Mouse (Mus musculus) fibroblast of lung, adult 2 months (primary cell): Measurements from ENCODE around the gene Plk4.
"Not testable (repeated sequence)": the region's sequence is repeated elsewhere in the genome, so short reads cannot be mapped to it uniquely, and the experiment has no call there.

Source experiments
- DNase-seq: peaks from one replicate; pipeline ENCODE4 v3.0.0-alpha.2; 2011; ENCODE audit warnings: low read depth

Plk4 gene

GRCm38 (mm10) chr3:40799530-40800372, at the start of gene Plk4:
TSS of gene Plk4 (plus strand) at chr3:40800019.
- peak; percentile 86 for DNase-seq

- DNase-seq = no peak
These were observed 39.1 kb upstream of the Plk4 start for GRCm38 (mm10) chr3:40760746-40761145.

GRCm38 (mm10) chr3:40761312-40761711, 38.5 kb upstream of the Plk4 start:
- DNase-seq = peak; percentile 24

- DNase-seq = no peak
These were observed 6.0 kb upstream of the Plk4 start for GRCm38 (mm10) chr3:40793783-40794182.

- no peak for DNase-seq
These were observed 1.8 kb upstream of the Plk4 start for GRCm38 (mm10) chr3:40798054-40798453.

- DNase-seq = peak; percentile 39
These were observed 1.3 kb upstream of the Plk4 start for GRCm38 (mm10) chr3:40798500-40798899.

GRCm38 (mm10) chr3:40800373-40800823, 579 bp downstream of the Plk4 start:
- no peak for DNase-seq

GRCm38 (mm10) chr3:40806871-40807270, 7.1 kb downstream of the Plk4 start:
- DNase-seq = no peak

GRCm38 (mm10) chr3:40808686-40809085, 8.9 kb downstream of the Plk4 start:
- DNase-seq = no peak

- no peak for DNase-seq
These were observed 10.1 kb downstream of the Plk4 start for GRCm38 (mm10) chr3:40809894-40810293.

- DNase-seq = no peak
These were observed 13.5 kb downstream of the Plk4 start for GRCm38 (mm10) chr3:40813275-40813674.

GRCm38 (mm10) chr3:40845521-40845920, 45.7 kb downstream of the Plk4 start:
- not testable (repeated sequence) for DNase-seq

- peak; percentile 97 for DNase-seq
These were observed 46.7 kb downstream of the Plk4 start, which contains the start of gene Mfsd8 for GRCm38 (mm10) chr3:40846473-40846956. TSS of gene Mfsd8 (minus strand) at chr3:40846886.

- not testable (repeated sequence) for DNase-seq
These were observed 47.0 kb downstream of the Plk4 start, which contains the start of gene Abhd18 for GRCm38 (mm10) chr3:40846957-40847017. TSS of gene Abhd18 (plus strand) at chr3:40846970.

- DNase-seq = not testable (repeated sequence)
These were observed 47.2 kb downstream of the Plk4 start for GRCm38 (mm10) chr3:40847018-40847417.

GRCm38 (mm10) chr3:40847936-40848335, 48.1 kb downstream of the Plk4 start:
- DNase-seq = not testable (repeated sequence)

- not testable (repeated sequence) for DNase-seq
These were observed 53.4 kb downstream of the Plk4 start for GRCm38 (mm10) chr3:40853123-40853738.
